Mouse (Mus musculus) layer of hippocampus, adult 9-11 months (tissue): ENCODE measurements around the gene Ninl.
A peak's percentile ranks its signal among the peaks of the same experiment; 100 is the strongest.

Experiments used
- DNase-seq: peaks from one replicate; pipeline ENCODE4 v3.0.0; 2022

The Ninl gene

DNA sequence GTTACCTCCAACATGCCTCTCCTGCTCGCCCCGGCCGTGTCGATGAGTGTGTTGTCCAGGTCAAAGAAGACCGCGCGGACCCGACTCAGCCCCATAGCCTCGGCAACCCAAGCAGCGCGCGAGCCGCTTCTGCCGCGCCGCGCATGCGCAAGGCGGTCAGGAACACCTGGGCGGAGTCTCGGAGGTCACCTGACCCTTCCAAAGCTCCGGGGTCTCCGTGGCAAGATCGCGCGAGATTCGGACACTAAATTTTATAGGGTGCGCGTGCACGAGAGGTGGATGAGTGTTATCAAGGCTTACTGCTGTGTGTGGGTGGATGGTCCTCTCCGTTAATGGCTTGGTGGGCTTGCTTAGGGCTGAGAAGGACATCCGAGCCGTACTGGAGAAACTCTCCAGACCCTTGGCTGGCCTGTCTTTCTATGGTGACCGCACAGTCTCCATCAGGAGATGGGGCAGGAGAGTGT is at the start of gene Ninl, which contains the start of gene Nanp:
Gene Ninl, minus strand, starts transcription at position 151 of the 464 bp plus-strand sequence.
Gene Nanp, minus strand, starts transcription at position 167 of the 464 bp plus-strand sequence.
- peak; percentile 93 for DNase-seq

- no peak for DNase-seq
Observed at GRCm38 (mm10) chr2:151056637-151057036, 17.5 kb upstream of the Ninl start.

GRCm38 (mm10) chr2:151040411-151040810 is 1.2 kb upstream of the Ninl start:
- DNase-seq, result no peak

DNA sequence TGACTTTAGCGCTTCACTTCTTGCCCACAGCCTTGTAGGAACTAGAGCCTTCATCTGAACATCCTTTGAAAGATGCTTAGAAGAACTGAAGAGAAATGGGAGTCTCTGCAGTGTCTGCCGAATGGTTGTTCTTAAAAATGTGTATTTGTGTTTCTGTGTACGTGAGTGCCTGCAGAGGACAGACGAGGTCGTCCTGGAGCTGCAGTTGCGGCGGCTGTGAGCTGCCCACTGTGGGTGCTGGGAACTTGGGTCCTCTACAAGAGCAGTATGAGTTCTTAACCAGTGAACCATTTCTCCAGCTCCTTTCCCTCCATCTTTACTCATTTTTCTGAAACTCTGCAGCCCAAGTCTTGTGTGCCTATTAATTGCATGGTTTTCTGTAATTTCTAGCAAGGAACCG is 544 bp upstream of the Ninl start:
- DNase-seq, result no peak

GRCm38 (mm10) chr2:151038811-151039222 is 365 bp downstream of the Ninl start:
- DNase-seq, result no peak

DNA sequence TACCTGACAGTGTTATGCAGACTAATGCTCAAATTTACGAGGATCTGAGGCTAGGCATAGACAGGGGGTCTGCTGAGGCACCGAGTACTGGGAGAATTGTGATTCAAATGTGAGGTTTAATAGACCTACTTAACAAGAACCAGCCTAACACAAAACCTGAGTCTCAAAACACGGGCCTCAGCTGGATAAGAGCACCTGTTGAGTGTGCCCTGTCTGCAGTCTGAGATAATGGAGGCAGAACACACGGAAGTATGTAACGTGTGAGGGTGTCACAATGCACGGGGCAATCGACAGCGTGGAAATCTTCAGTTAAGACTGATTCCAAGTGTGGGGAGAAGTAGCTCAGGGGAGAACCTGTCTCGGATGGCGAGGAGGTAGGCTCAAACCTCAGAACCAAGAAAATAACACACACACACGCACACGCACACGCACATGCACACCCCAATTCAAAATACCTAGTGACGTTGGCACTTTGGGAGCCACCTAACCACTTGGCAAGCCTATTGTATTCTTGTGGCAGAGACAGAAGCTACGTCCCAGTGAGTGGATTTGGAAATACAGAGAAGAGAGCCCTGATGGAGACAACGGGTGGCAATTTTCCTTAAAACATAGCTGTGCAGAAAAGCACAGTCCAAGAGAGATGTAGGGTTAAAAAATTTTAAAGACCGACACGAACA is 1.2 kb downstream of the Ninl start:
- DNase-seq, result peak; percentile 4

GRCm38 (mm10) chr2:151037292-151037691 is 1.9 kb downstream of the Ninl start:
- no peak for DNase-seq

GRCm38 (mm10) chr2:151036721-151037120 is 2.5 kb downstream of the Ninl start:
- DNase-seq, result no peak

- DNase-seq, result no peak
Observed at GRCm38 (mm10) chr2:151034435-151034834, 4.7 kb downstream of the Ninl start.

- no peak for DNase-seq
Observed at GRCm38 (mm10) chr2:151021158-151021557, 18.0 kb downstream of the Ninl start.

GRCm38 (mm10) chr2:151015316-151015715 is 23.9 kb downstream of the Ninl start:
- DNase-seq, result no peak

GRCm38 (mm10) chr2:151011273-151011672 is 27.9 kb downstream of the Ninl start:
- DNase-seq, result no peak

DNA sequence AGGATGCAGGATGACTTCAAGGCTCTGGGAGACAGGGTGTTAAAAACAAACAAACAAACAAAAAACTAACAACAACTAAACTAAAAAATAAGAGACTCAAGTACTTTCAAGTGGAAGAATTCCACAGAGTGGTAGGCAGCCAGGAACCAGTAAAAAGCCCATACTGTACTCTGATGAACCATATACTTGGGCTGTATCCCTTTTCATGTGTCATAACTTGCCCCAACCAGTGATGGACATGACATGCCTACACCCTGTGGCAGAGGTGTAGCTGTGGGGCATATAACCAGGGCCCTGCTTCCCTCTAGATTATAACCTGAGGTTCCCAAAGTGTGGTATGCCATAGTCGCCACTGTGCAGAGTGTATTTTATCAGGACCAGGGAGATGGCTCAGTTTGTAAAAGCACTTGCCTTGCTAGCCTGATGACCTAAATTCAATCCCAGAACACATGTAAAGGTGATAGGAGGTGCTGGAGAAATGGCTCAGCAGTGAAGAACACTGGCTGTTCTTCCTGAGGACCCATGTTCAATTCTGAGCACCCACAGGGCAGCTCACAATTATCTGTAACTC is 29.6 kb downstream of the Ninl start:
- no peak for DNase-seq

- peak; percentile 62 for DNase-seq
Observed at GRCm38 (mm10) chr2:151008939-151009509, 30.2 kb downstream of the Ninl start.

GRCm38 (mm10) chr2:151008517-151008932 is 30.7 kb downstream of the Ninl start:
- no peak for DNase-seq

DNA sequence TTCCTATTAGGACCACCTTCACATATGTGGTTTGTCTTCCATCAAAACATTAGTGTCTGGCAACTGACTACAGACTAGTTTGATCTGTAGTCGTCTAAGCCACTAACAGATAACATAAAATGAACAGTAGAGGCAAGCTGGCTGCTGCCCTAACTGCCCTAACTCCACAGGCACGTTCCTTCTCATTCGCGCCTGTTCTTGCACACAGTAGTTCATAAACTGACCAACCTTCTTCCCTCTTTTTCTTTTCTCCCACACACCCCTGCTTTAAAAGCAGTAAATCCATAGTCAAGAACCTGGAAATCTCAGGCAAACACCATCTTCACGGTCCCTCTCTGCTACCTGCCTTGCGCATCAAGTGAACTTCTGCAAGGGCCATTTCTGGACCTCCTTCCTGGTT is 31.2 kb downstream of the Ninl start:
- DNase-seq, result no peak

GRCm38 (mm10) chr2:151006281-151006945 is 32.8 kb downstream of the Ninl start:
- DNase-seq, result no peak

- DNase-seq, result no peak
Observed at GRCm38 (mm10) chr2:151004390-151004789, 34.8 kb downstream of the Ninl start.

GRCm38 (mm10) chr2:151003796-151004195 is 35.4 kb downstream of the Ninl start:
- no peak for DNase-seq

DNA sequence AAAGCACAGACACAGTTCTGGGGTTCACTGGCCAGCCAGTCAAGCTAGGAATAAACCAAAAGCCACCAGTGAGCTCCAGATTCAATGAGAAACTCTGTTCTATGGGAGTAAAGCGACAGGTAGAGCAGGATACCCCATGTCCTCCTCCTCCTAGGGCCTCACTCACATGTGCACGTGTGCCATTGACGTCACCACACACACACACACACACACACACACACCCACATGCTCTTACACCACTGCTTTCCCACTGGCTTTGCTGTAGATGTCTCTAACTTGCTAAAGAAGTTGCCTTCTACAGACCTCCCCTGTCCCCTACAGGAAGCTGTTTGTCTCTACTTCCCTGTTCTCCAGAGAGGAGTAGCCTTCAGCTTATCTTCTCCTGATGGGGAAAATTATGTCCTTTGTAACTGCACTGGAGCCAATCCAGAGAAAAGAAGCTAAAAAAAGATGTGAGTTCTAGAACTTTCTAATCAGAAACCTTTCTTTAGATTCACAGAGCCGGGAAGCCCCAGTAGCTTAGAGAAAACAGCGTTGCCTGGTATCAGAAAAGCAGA is 37.5 kb downstream of the Ninl start:
- no peak for DNase-seq

DNA sequence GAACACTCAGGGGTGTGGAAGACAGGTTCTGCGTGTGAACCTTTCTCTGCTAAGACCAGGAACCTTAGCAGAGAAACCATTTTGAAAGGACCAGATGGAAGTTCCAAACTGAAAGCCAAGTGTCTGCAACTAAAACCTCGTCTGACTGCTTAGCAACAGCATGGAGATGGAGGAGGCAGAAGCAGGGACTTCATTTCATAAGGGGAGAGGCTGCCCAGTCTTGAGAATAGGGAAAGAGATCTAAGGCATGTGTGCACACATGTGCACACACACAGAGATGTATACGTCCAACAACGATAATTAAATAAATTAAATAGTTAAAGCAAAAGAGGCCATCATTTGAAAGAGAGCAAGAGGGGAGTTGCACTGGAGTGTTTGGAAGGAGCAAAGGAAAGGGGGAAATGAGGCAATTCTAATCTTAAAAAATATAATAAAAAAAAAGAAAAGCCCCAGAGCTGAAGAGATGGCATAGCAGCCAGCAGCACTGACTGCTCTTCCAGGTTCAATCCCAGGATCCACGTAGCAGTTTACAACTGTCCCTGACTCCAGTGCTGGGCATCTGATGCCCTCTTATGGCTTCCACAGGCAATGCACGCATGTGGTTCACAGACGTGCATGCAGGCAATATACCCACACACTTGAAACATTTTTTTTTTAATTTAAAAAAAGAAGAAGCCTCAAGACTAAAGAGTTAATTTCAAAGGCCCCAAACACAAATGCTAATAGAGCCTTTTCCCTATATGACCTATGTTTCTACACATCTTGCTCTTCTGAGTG is 38.6 kb downstream of the Ninl start:
- peak; percentile 66 for DNase-seq

GRCm38 (mm10) chr2:150999021-150999420 is 40.2 kb downstream of the Ninl start:
- DNase-seq, result no peak

GRCm38 (mm10) chr2:150997618-150998017 is 41.6 kb downstream of the Ninl start:
- no peak for DNase-seq
